Mouse (Mus musculus) bone marrow macrophage, adult 2 months (primary cell): ENCODE measurements around the gene Rgs16.

Source experiments
- CTCF ChIP-seq: IDR thresholded peaks from 2 replicates; pipeline ENCODE4 v1.5.1; 2012; ENCODE audit warnings: low read depth, mild to moderate bottlenecking, low read length, moderate library complexity
- POLR2A ChIP-seq: IDR thresholded peaks from 2 replicates; pipeline ENCODE4 v1.6.1; 2012; ENCODE audit warnings: mild to moderate bottlenecking, low read depth, low read length, borderline replicate concordance

DNA sequence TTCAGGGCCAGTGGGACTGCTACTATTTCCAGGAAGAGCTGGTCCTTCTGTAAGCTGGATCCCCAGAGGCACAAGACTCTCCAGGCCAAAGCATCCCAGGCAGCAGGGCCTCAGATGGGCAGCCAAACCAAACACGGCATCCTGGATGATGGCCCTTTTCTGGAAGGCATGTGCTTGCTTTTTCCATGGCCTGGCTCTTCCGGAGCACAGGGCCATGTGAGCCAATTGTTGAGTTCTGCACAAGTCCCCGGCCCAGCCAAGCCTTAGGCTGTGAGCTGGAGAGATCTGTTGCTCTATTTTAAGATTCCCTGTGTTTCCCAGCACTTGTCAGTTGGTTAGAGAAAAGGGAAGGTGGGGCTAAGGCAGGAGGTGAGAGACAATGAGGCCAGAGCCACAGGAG is 9.5 kb upstream of the Rgs16 start:
- no peak for TF ChIP-seq CTCF
- no peak for TF ChIP-seq POLR2A
